Comparison of ENCODE assay signal across 12 mouse cellular contexts in genomic region chr9:103294507-103294906, GRCm38 (mm10). TPM values are rescaled to one million over a fixed set of nuclear protein-coding genes. Genes with fewer than 3 reads are reported as not detected.
"Had no signal": no experiment of that assay in that cellular context is flagged by ENCODE, and none has a peak within 500 bp of the region (broad histone marks: within the 10 kb centered on the region; RNA-seq: fewer than 3 reads in every experiment).

No protein-coding gene starts in this region.

- H3K27me3 ChIP-seq: neural tube, embryonic 12.5 days had no signal

- DNase-seq: kidney, adult 8-10 months; kidney, postnatal 25 days; lung, embryonic 14.5 days; lung, postnatal 10 days; lung, postnatal 4 days; midbrain, embryonic 14.5 days; thymus, postnatal 4 days had no signal

- H3K4me2 ChIP-seq: lung, embryonic 14.5 days; neural tube, embryonic 12.5 days had no signal

- H3K36me3 ChIP-seq: limb, embryonic 10.5 days; midbrain, embryonic 10.5 days; neural tube, embryonic 12.5 days had no signal

- H3K9ac ChIP-seq: lung, embryonic 14.5 days; neural tube, embryonic 12.5 days had no signal

- H3K9me3 ChIP-seq: limb, embryonic 10.5 days; midbrain, embryonic 10.5 days; neural tube, embryonic 12.5 days had no signal

- H3K27ac ChIP-seq: left cerebral cortex, adult 2 months; limb, embryonic 10.5 days; midbrain, embryonic 10.5 days; neural tube, embryonic 12.5 days had no signal

- H3K4me3 ChIP-seq: left cerebral cortex, adult 2 months; limb, embryonic 10.5 days; midbrain, embryonic 10.5 days; neural tube, embryonic 12.5 days had no signal

- H3K4me1 ChIP-seq: limb, embryonic 10.5 days; midbrain, embryonic 10.5 days; neural tube, embryonic 12.5 days had no signal

RNA-seq across cellular contexts. Expression of gene 1300017J02Rik, which starts 10.4 kb away (rescaled TPM):
- total RNA-seq: left cerebral cortex, adult 2 months; monocyte, adult 5-6 weeks had no signal
